Mouse (Mus musculus): Measurements from ENCODE around the gene Orai2.
"Not testable (repeated sequence)": the region's sequence is repeated elsewhere in the genome, so short reads cannot be mapped to it uniquely, and the experiment has no call there.

Gene Orai2

DNA sequence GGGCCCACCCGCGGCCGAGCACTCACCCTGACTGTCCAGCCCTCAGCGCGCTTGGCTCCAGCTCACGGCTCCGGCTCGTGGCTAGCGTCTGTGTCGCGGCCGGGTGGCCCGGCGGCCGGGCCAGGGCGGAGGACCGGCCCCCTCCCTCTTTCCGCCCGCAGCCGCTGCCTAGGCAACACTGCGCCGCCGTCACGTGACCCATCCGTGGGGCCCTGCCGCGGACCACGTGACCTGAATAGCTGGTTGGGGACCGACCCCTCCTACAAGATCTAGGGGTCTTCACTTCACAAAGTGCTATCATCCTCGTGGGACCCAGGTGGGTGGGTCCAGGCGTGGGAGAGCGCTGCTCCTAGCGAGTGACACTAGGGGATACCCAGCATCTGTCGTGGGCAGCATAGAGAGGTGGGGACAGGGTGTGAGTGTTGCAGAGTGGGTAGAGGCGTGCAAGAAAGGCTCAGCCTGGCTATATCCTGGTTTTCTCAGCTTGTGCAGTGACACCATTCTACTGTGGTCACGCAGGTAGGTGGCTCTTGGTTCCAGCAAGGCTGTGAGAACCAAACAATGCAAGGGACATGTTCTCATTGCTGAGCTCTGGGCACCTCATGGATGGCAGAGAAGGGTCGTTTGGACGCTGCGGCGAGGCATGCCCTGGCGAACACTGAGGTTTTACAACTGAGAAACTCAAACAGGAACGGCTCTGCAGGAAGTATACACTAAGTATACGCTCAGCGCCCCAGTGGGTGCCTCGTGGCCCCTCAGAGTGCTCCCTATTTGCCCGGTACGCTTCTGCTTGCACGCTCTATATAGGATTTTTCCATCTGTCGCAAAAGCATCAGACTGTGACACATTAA, at the start of gene Orai2:
Orai2 (minus strand) TSS at position 202 of the 851 bp plus-strand sequence.
- peak; percentile 35 for DNase-seq (ENCODE audit: extremely low spot score, low read depth, low spot score)

DNA sequence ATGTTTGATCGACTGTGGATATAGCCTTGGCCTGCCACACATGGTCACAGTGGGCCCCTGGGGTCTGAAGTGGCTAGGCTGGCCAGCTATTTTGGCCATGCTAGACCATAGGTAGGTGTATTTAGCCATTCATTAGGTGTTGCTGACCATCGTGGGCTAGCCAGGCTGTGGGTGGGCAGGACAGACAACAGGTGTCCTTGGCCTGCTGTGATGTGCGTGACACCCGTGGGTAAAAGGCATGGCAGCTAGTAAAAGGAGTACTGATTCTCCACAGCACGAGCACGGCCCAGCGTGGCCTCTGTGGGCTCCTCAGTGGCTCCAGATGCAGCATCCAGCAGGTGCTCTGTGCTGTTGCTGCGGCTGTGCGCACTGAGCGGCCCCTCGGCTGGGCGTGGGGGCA, 48.1 kb upstream of the Orai2 start:
- no peak for DNase-seq (ENCODE audit: extremely low spot score, low read depth, low spot score)

DNA sequence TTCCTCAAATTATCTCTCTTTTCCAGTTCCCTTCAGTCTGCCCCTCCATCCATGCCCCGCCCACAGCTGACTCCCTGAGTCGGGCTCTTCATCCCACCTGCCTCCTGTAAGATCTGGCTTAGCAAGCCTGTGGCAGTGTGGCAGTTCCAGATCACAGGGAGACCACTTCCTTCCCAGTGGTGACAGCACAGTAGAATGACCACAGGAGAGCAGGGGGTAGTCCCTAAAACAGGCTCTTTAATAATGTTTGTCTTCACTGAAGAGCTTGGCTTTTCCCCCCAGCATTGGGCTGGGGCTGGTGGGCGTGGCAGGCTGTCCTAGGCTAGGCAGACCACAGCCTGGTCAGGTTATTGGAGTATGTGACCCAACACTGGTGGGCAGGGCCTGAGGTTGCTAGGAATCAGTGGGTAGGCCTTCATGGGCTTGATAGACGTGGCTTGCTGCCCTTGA, 47.4 kb upstream of the Orai2 start:
- no peak for DNase-seq (ENCODE audit: extremely low spot score, low read depth, low spot score)

DNA sequence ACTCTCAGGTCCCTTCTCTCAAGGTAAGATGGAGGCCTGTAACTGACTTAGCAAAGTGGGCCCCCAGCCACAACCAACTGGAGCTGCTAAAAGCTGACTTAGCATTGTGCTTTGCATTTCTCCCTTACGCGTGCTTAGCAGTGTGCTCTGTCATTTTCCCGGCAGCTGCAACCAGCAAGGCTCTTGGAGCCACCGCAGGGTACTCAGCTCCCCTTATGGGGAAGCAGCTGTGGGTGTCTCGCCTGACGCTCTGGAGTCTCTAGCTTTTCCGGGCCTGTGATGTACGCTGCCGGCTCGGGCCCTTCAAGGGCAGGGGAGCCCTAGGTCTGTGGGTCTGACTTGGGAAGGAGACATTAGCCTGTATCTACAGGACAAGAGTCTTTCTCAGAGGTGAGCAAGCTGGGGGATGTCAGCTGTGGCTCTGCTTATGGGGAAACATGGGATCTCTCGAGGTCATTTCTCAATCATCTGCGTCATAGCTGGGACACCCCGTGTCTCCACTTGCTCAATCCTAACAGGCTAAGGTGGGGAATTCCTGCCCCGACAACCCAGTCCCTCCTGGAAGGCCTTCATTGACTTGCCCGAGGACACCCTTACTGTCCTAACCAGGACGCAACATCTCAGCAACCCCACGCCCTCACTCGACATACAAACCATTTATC, 46.6 kb upstream of the Orai2 start:
- DNase-seq (ENCODE audit: extremely low spot score, low read depth, low spot score): no peak

DNA sequence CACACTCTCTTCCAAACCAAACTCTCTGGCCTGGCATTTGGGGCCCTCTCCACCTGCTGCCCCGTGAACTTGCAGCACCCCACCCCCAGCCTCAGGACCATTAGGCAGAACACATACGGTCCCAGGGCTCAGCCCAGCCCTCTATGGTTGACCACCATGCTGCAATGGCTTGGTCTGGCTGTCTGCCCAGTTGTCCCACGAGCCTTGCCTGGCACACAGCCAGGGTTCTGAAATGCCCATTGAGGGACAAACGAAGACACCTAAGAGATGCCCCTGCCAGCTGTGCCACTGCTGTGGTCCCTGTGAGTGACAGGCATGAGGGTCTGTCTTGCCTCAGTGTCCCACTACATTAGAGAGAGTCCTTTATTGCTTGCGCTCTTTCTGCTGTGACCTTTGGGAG, 45.4 kb upstream of the Orai2 start:
- no peak for DNase-seq (ENCODE audit: extremely low spot score, low read depth, low spot score)

DNA sequence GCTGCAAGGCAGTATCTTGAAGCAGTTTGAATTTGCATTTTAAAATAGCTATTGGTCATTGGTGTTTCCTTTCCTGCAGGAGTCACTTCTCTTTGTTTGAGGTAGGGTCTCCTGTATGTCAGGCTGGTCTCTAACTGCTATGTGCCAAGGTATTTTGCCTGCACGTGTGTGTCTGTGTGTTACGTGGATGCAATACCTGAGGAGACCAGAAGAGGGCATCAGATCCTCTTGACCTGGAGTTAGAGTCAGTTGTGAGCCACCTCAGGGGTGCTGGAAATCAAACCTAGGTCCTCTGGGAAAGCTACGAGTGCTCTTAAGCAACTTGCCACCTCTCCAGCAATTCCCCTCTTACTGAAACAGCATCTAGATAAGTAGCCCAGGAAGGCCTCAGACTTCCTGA, 44.7 kb upstream of the Orai2 start:
- no peak for DNase-seq (ENCODE audit: extremely low spot score, low read depth, low spot score)

DNA sequence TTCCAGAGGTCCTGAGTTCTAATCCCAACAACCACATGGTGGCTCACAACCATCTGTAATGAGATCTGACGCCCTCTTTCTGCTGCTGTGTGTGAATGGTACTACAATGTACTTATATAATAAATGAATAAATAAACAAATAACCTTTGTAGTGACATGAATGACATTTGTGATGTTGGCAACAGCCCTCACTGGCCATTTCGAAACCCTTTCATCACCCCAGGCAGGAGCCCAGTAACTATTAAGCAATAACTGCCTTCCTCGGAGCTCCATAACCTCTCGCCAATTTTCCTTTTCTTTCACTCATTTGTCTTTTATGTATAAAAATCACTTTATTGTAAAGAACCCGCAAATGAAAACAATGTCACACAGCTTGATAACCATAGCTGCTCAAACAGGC, 43.2 kb upstream of the Orai2 start:
- no peak for DNase-seq (ENCODE audit: extremely low spot score, low read depth, low spot score)

DNA sequence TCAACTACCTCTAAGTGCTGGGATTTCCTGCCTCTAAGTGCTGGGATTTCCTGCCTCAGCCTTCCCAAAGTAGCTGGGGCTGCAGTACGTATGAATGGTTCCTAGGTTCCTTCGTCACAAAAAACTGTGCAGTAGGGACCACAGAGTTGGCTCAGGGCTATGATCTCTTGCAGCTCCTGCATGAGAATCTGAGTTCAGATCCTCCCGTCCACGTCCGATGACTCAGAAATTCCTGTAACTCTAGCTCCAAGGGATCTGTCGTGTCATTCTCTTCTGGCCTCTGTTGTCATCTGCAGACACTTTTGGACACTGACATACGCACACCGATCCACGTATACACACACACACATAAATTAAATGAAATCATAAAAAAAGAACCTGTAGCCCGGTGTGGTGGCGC, 42.2 kb upstream of the Orai2 start:
- no peak for DNase-seq (ENCODE audit: extremely low spot score, low read depth, low spot score)

DNA sequence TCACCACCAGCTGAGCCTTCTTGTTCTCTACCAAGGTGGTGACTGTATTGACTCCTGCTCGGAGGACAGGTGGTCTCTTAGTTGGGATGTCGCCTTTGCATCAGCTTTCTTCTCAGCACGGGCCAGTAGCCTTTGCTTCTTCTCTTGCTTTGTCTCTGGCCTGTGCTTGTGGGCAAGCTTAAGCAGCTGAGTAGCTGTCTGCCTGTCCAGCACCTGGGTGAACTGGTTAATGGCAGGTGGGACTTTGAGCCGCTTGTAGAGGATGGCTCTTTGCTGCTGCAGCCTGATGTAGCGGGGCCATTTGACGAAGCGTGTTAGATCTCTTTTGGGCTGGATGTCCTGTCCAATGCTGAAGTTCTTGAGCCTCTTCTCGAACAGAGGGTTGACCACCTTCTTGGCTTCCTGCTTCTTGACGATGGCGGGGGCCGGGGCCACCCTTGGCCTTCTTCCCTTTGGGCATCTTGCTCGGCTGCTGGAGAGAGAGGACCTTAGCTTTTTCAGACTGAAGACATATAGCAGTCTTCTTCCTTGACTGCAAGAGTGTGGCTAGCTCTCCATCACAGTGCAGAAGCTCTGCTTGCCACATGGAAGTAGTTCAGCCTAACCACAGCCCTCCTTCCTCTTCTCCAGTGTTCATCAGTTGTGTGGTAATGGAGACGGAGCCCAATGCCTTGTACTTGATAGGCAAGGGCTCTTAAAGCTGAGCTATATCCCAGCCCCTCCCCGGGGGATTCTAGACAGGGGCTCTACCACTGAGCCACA, 41.0 kb upstream of the Orai2 start:
- DNase-seq (ENCODE audit: extremely low spot score, low read depth, low spot score): not testable (repeated sequence)

DNA sequence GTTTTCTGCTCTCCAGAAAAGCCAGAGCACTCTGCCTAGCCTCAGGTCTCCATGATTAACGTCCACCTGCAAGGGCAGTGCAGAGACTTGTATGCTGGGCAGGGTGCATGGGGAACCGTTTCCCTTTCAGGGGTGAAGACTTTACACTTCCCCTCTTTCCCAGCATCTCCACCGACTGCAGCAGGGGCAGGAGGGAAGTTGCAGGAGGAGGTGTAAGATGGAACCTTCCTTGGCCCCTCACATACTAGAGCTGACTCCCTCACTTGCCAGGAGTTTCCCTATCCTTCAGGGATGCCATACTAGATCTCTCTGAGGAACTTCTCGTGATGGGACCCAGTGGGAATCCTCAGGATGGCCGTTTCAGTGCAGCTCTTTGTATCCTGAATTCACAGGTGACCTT, 40.0 kb upstream of the Orai2 start:
- no peak for DNase-seq (ENCODE audit: extremely low spot score, low read depth, low spot score)

DNA sequence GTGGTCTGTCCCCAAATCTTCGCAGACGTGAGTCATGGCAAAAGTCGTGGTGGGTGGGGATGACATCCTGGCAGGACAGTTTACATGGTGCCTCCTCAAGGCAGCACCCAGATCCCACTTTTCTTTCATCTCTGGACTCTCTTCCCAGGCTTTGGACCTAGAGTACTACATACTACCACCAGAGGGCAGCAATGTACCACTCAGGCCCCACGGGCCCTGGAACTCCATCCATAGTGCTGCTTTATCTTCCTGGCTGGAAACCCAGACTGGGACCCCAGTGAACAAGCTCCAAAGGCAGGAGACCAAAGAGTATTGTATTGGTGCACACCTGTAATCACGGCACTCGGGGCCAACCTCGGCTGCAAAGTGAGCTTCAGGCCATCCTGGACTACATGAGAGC, 31.3 kb upstream of the Orai2 start:
- peak; percentile 62 for DNase-seq (ENCODE audit: extremely low spot score, low read depth, low spot score)

DNA sequence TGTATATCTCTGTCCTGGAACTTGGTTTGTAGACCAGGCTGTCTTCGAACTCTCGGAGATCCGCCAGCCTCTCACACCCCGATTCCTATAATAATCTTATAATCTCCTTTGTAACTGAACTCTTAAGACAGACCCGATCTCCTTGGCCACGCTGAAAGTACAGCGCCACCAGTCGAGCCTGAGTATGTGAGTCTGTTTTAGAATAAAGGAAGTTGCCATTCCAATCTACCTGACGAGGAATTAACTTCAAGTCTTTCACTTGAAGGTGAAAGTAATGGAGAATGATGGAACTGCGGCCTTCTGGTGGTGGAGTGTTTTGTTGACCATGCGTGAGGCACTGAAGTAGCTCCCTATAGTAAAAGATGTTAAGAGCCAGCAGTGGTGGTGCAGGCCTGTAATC, 29.0 kb upstream of the Orai2 start:
- DNase-seq (ENCODE audit: extremely low spot score, low read depth, low spot score): no peak

DNA sequence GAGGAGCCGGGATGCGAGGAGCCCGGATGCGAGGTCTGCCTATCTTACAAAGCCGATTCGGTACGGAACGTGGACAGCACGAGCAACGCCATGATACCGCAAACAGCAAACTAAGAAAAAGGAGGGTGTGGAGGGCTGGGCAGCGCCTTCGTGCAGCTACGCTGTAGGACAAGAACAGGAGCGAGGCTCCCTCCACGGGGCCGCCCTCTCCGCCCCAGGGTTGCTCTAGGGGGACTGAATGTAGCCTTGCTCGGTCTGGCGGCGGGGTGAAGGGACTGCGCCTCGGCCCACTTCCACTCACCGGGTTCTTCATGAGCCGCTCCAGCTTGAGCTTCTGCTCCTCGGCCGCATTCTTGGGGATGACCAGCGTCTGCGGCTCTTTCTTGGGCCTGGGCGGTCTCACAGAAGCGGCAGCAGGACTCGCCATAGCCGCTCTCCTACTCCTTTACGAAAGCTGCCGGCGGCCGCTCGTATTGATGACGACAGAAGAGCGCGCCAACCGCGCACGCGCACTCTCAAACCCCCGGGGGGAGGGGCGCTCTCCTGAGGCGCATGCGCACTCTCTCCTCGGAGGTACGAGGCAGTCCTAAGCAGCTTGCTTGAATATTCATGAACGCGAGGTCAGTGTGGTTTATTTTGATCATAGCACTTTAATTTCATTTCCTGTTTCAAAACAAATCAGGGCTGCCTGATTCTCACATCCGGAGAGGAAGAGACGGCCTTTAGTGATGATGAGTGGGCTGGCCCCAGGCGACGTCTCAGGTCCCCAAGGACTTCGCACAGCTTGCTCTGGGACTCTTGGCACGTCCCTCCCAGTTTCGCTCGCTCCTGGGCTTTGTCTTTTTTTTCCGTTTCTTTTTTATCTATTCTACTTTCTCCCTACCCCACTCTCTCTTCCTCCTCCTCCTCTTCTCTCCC, 28.2 kb upstream of the Orai2 start, which contains the start of gene Prkrip1:
Prkrip1 (minus strand) TSS at position 490 of the 918 bp plus-strand sequence.
- DNase-seq (ENCODE audit: extremely low spot score, low read depth, low spot score): peak; percentile 97

DNA sequence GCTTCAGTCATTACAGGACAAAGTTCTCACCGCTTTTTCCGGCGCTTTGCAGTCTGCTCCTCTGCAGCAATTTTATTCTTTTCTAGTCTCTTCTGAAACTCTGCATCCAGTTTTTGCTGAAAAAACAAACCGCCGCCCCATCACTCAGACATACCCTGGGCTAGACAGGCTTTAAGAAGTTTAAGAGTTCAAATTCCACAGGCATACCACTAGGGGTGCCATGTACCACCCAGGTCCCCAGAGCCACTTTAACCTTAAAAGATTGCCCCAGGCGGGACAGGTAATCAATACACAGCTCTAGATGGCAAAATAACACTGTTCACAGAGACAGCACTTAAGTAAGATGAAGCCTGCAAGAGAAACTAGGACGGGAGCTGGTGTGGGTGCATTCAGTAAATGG, 21.4 kb upstream of the Orai2 start:
- DNase-seq (ENCODE audit: extremely low spot score, low read depth, low spot score): no peak

DNA sequence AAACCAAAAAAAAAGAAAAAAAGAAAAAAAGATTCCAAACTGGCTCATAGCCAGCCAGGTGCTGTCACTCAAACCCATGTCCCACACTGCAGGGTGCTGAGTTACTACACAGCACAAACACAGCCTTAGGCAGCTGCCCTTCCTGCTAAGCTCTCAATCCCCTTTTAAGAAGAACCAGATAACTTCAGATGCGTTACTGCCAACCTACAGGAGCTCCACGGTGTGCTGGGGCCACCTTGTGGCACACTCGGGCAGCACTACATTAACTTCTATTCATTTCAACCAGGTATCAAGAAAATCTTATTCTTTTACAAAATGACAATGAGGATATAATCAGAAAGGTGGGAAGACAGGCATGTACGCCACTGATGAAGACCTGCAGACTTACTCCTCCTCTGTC, 16.2 kb upstream of the Orai2 start:
- no peak for DNase-seq (ENCODE audit: extremely low spot score, low read depth, low spot score)

DNA sequence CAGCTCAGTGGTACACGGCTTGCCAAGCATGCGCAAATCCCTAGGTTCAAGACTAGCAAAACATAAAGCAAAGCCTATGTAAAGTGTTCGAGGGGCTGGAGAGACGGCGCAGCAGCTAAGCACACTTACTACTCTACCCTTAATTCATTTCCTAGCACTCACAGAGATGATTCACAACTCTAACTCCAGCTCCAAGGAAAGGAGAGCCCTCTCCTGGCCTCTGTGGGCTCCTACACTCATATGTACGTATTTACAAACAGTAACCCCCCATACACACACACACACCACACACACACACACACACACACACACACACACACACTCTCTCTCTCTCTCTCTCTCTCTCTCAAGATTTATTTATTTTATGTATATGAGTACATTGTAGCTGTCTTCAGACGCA, 13.3 kb upstream of the Orai2 start:
- no peak for DNase-seq (ENCODE audit: extremely low spot score, low read depth, low spot score)

DNA sequence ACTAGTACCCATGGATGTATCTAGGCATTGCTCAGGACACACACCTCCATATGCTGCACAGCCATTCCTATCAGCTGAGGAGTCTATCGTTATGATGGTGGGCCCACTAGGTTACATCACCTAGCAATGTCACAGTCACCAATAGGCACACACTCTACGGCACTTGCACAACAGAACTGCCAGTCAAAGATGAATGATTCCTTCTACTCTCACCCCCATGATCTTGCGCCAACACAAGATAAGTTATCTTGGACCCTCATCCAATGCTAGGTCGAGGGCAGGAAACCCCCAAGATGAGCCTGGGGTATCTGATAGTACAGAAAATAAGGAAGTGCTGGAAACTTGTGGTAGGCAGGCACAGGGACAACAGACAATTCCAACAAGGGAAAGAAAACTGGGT, 12.3 kb upstream of the Orai2 start:
- DNase-seq (ENCODE audit: extremely low spot score, low read depth, low spot score): no peak

DNA sequence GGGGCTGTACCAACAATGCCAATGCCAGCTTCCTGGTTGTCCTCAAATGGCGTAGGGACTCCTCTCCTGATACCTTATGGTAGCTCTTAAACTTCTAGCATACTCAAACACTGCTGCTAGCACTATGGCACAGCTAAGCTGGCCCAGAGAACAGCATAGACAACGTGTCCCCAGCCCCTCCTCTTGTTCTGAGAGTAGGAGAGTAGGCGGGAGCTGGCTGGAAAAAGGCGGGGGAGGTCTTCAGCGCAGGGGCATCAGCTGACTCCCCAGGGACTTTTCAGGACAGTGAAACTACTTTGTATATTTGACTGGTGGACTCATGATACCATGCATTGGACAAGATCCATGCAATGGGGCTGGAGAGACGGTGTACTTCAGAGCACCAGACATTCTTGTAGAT, 11.5 kb upstream of the Orai2 start:
- no peak for DNase-seq (ENCODE audit: extremely low spot score, low read depth, low spot score)

DNA sequence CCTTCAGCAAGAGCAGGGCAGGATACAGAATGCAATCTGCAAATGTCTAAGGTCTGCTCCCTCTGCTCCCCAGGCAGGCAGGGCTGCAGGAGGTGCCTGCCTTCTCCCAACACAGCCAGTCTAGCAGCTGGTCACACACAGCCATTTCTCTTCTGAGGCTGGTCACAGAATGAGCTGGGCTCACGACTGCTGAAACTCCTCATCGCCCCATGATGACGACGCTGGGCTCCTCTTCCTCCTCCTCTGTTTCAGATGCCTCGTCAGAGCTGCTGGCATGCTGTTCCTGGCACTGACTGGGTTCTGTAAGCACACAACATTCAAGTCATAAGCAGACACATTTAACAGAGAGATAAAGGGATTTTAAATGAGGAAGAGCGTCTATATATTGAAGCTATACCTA, 10.7 kb upstream of the Orai2 start:
- DNase-seq (ENCODE audit: extremely low spot score, low read depth, low spot score): no peak

DNA sequence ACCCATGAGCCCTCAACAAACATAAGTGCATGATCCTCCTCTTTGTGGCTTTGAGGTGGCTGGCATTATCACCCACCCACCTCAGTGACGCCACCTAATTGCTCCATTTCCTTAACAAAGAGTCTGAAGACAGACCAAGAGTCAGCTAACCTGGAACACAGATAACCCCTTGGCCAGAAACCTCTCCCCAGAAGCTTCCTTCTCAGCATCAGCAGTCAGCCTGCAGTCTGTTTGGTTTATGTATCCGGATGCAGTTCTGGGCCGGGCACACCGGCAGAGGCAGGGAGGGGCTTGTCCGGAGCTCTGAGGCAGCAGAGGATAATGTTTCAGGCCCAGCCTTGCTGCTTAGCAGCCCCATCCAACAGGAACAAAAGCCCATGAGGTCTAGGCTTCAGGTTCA, 9.1 kb upstream of the Orai2 start:
- DNase-seq (ENCODE audit: extremely low spot score, low read depth, low spot score): no peak

Data from hindlimb bud, embryonic 11.5 days (tissue).